Mouse (Mus musculus) neural tube, embryonic 10.5 days (tissue): ENCODE results near the gene Ak7.

Source experiments
- DNase-seq: peaks from one replicate; pipeline ENCODE4 v3.0.0-alpha.2; 2017; ENCODE audit warnings: low spot score; ENCODE audit errors: extremely low spot score

Ak7 gene

DNA sequence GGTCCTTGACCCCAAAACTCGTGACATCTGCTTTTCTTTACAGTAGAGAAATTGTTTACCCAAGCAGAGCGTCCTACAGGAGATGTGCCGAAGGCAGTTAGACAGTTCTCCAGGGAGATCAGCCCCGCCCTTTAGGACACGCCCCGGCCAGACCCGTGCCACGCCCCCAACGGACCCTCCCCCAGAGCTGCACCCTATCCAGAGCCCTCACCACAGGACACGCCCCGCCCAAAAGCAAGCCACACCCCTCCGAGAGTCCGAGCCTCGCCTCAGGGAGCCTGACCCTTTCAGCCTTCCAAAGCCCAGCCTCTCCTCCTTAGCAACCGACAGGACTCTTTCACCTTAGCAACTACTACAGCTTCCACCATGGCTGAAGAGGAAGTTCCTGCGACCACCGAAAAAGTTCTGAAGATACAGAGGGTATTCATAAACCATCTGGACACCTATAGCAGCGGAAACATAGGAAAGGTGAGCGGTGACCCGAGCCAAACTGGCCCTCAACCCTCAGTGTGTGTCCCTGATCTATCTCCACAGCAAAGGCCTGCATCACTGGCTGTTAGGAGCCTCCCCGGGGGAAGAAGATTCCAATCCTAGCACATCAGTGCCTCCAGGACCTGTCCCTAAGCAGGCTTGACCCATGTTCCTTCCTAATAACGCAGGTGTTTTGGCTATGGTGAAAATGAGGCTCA lies at the start of gene Ak7:
Gene Ak7 (plus strand): TSS at position 178 of the 689 bp plus-strand sequence.
- DNase-seq: peak; percentile 90

DNA sequence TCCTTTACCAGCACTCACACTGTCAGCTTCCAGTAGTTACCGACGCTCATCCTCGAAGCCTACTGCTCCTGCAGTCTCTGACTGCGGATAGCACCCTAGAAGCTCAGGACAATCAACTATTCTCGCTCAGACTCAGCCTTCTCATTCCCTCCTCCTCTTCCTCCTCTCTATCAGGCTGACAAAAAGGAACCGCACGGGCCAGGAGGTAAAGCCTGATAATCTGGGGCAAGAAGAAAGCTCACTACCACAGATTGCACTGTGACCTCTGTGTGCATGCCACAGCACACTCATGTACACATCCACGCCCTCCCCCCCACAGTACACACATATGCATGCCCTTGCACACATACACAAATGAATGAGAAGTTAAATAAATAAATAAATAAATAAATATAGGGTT lies 29.5 kb upstream of the Ak7 start:
- no peak for DNase-seq

DNA sequence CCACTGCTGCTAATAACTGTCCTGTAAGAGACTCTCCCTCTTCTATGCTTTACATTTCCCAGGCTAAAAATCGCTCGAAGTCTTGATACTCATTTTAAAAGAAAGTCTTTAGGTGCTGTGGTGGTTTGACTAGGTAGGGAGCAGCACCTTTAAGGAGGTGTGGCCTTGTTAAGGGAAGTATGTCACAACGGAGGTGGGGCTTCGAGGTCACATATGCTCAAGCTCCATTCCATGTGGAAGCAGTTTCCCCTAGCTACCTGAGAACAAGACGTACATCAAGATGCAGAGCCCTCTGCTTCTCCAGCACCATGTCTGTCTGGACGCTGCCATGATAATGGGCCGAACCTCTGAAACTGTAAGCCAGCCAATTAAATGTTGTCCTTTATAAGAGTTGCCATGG lies 27.6 kb upstream of the Ak7 start:
- DNase-seq: no peak

DNA sequence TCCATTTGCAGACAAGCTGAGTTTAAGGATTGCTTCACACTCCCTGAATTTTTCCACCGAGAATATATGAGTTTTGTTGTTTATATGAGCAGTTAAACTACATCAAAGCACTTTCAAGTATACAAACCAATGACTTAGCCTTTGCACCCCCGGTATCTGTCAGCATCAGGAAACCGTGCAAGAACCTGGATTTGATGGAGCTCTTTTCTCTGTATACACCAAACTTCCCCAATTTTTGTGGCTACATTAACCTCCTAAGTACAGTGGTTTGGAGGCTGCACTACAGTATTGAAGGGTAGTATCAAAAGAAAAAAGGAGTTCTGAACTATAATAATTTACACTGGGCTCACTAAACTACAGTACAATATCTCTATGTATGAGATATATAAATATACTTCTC lies 27.0 kb upstream of the Ak7 start:
- DNase-seq: no peak

DNA sequence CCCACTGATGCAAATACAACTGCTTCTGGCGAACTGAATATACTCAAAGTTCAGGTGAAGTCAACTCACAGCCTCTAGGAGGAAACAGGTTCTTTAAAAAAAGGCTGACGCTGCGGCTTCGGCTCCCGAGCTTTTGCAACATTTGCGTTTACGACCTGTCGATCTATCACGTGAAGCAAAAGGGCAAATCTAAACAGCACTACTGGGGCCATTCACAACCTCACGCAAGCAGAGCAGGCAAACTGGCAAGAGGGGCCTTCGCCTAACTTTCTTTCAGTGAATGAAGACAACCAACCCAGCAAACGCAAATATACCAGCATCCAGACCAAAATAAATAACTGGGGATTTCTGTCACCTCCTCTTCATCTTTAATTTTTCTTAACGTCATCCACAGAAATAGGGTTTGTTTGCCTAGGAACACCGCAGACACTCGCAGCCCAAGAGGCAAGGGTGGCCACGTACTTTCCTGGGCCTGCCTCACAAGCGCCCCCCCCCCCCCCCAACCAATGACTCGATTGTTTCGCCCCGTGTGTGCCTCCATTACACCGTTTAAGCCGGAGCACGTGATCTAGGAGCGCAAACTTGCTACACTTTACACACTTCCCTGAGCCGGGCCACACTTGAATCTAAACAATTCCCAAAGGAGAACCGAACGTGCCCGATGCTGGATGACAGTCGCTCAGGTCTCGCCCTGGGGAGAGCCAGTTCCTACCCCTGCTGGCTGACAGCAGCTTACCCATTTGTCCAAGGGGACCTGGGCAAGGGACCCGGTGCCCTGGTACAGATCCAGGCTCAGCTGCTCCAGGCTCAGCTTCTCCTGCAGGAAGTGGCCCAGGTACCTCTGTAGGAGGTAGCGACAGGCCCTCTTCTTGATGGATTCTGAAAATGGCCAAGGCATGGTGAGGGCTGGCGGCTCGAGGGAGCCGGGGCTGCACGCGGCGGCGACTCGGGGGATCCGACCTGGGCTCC lies 21.6 kb upstream of the Ak7 start, which contains the start of gene Gskip:
Gene Gskip (plus strand): TSS at position 897 of the 969 bp plus-strand sequence.
- DNase-seq: peak; percentile 71

DNA sequence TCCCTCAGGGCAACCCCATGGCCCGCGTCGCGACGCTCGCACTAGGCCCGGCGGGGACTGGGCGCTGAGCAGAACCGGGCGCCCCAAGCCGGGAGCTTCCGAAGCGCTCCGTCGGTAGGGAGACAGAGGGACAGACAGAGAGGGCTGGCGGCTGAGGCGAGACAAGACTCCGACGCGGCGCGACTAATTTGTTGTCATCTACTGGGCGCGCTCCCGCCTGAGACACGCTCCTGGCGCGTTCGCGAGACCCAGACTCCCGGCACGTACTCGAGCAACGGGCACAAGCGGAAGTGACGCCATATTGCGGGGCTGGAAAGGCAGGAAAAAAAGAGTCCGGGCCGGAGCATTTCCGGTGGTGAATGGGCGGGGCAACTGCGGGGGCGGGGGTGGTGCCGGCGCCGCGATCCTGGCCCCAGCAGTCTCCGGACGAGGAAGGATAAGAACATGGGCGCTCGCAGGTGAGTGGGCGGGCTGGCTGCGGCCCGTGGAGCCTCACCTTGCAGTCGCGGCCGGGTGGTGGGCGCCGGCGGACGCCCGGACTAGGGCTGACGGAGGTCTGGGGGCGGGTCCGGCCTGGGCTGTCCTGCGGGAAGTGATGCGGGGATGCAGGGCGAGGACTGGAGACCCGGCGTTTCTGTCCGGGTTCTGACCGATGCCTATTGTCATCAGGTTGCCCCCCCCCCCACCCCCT lies 20.6 kb upstream of the Ak7 start, which contains the start of gene Atg2b:
Gene Atg2b (minus strand): TSS at position 211 of the 691 bp plus-strand sequence.
- DNase-seq: peak; percentile 99

DNA sequence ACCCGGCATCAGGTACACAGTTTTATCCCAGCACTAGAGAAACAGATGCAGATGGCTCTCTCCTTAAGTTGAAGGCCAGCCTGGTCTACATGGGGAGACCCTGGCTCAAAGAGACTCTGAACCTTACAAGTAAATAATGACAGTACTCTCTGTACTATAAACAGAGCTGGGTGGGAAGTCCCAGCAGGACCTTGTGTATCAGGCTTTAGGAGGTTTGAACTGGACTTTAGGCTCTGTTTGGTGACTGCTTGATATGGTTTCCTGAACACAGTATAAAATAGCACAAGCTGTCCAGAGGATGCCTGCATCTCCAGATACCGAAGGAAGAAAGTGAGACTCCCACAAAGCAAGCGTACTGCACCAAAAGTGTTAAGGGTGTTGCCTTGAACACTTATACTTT lies 19.0 kb upstream of the Ak7 start:
- DNase-seq: no peak

DNA sequence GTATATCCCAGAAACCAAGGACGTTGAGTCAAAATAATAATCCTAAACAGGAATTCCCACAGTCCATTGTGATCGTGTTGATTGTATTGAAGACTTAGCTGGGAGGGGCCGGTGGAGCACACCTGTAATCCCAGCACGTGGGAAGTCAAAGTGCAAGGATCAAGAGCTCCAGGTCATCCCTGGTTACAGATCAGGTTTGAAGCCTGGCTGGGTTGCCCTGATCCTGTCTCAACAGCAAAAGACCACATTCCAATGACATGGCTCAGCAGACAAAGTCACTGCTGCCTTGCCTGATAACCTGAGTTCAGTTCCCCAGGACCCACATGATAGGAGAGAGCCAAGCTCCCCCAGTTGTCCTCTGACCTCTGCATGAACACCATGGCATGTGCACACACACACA lies 18.4 kb upstream of the Ak7 start:
- no peak for DNase-seq

DNA sequence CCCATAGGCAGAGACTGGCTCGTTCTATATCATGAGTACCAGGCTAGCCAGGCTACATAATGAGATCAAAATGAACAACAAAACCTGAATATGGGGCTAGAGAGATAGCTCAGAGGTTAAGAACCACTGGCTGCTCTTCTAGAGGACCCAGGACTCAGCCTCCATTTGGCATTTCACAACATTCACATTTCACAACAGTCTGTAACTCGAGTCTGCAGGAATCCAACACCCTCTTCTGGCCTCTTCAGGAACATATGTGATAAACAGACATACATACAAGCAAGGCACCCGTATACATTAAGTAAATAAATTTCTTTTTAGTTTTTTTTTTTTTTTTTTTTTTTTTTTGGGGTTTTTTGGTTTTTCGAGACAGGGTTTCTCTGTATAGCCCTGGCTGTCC lies 17.2 kb upstream of the Ak7 start:
- no peak for DNase-seq

DNA sequence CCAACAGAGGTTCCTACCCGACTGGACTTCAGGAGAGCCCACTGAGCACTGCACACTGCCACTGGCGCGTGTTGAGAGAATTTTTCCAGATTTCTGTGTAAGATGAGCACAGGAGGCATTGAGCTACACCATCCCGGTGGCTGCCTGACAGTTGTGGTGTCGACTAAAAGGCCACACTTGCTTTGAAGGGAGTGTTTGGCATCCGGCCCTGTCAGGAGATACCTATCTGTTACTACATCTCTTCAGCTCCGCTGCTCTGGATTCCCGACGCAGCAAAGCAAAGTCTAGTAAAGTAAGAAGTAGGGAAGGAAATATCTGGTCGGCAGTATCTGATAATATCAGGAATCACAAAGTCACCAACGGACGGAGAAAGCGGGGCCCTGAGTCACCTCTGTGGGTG lies 16.3 kb upstream of the Ak7 start:
- DNase-seq: no peak

DNA sequence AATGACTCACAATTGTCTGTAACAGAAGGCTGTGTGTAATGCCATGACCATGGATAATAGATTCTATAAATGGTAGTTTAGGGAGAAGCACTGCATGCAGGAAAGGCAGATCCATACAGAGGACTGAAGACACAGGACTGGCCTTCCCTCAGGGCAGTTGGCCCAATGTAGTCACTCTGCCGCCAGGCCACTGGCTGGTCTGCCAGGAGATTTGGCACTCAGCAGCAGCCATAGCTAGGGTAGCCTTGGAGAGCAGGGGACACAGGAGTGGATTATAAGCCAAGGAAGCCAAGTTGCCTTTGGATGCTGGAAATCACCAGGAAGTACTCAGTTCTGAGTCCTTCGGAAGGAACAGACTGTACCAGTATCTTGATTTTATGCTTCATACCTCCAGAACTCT lies 11.8 kb upstream of the Ak7 start:
- no peak for DNase-seq

DNA sequence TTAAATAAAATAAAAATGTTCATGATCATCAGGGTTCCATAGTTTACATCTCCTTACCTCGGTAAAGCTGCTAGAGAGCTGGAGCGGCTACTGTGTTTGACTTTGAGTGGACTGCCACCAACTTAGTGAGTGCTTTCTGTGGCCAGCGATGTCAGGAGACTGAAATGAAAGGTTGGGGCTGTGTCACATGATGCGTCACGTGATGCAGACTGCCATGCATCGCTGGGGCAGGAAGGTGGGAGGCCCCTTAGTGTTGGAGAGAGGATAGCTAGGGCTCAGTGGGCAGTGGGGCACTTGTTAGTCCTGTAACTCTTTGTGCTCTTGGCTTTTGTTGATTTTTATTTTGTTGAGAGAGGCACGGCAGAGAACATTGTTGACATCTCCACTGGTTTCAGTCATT lies 9.9 kb upstream of the Ak7 start:
- no peak for DNase-seq

DNA sequence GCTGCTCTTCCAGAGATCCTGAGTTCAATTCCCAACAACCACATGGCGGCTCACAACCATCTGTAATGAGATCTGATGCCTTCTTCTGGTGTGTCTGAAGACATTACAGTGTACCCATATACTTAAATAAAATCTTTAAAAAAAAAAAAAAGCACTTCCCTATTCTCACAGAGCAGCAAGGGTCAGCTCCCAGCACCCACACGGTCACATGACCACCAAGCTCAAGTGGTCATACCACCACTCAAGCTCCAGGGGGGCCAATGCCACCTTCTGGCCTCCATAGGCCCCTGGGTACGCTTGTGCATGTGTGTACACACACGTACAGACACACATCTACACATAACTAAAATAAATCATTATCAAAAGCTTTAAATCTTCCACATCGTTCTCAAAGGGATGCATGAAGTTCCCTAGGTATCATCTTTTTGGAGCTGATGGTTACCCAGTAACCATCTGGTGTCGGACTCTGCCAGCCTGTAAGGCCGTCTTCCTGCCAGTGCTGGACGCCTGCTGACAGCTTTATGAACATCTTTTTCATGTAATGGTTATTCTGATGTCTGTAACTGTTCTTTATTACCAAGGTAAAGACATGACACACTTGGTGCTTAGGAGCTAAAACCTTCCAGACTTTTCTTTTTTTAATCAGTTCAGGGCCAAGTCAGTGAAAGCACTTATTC lies 8.5 kb upstream of the Ak7 start:
- DNase-seq: no peak

DNA sequence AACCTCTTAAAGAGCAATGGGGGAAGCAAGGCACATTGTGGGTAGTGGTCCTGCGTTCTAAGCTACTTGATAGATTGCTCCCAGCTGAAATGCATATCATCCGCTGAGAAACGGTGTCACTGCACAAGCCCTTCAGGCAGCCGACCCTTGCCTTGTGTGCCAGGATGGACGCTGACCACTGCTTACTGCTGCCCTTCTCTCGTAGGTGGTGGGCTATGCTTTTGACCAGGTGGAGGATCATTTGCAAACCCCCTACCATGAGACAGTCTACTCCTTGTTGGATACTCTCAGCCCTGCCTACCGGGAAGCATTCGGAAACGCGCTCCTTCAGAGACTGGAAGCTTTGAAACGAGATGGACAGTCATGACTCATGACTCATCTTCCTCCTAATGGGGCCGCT lies 5.3 kb upstream of the Ak7 start:
- no peak for DNase-seq

DNA sequence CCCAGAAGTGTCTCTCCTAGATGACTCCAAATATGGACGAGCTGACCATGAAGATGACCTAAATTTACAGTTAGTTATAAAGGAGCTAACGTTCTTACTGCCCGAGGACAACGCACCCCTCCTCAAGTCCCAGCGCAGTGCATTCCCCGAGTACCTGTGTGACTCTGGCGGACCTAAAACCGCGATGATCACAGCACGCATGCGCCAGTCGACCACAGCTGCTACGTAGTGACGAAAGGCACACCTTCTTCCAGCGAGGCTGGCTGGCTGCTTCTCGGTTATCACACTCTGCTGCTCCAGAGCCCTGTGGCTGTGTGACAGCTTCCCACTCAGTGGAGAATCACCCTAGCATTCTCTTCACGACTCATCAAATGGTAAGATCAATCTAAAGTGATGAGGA lies 12.8 kb downstream of the Ak7 start:
- DNase-seq: no peak

DNA sequence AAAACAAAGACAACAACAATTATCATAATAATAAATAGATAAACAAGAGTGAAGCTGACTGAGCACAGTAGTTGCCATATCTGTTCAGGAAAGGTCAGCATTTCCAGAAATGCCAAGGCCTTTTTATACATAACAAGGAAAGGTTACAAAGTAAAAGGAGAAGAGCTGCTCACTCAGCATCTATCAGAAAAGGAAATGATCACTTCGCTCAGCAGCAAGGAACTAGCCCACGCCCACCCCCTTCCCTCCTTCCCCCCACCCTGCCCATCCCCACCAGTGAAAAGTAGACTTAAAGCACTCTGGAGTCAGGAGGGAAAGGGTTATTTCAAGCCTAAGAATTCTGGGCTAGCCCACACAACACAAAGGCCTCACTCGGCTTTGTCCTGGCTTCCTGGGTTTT lies 14.4 kb downstream of the Ak7 start:
- no peak for DNase-seq

DNA sequence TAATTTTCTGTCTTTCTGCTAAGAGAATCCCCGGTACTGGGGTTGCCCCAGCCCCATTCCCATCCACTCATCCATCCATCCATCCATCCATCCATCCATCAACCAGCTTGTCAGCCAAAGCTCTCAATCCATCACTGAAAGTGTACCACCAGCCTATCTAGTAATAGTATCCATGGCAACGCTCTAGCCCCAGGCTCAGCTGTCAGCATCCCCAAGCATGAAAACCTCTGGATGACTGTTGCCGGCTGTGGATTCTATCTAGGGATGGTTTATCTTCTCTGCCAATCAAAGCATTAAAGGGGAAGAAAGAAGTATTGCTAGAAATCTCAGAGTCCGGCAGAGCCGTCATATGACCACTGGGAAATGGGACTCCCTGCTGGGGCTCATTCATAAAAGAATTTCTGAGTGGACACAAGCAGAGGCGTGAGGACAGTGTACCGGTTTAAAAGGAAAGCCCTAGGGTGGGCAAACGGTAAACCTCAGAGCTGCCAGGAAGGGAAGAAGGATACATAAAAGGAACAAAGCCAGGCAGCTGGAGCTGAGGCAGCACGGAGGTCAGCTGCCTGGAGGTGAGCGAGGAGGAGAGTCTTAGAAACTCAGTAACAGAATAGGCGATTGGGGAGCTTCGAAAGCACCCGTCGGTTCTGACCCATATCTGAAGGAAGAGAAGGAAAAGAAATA lies 15.8 kb downstream of the Ak7 start:
- DNase-seq: no peak

DNA sequence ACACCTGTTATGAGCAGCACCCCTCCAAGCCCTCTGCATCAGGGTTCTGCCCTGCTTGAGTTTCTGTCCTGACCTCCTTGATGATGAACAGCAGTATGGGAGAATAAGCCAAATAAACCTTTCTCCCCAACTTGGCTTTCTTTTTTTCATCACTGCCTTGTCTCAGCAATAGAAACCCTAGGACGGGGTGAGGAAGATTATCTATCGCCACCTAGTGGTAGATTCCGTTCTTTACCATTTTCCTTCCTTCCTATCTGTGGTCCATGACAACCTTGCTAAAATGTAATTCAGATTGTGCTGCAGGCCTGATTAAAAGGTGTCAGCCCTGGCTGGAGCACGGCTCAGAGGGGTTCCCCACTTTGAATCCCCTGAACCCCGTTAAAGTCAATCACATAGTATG lies 16.9 kb downstream of the Ak7 start:
- peak; percentile 36 for DNase-seq

DNA sequence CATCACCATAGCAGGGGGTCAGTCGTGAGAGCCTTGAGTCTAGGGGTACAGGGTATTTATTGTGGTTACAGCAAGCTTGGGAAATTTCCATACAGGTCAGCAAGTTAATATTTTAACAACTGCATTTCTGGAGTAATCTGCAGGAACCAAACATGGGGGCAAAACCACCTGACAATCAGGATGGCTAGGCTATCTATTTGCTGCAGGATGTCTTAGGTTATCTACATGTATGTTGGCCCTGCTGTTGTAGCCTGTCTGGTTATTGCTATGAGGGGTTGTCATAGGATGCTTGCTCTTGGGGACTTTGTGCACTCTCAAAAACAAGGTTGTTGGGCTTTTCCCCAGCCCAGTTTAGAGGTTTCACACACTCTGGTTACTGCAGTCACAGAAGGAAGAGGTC lies 18.8 kb downstream of the Ak7 start:
- DNase-seq: no peak

DNA sequence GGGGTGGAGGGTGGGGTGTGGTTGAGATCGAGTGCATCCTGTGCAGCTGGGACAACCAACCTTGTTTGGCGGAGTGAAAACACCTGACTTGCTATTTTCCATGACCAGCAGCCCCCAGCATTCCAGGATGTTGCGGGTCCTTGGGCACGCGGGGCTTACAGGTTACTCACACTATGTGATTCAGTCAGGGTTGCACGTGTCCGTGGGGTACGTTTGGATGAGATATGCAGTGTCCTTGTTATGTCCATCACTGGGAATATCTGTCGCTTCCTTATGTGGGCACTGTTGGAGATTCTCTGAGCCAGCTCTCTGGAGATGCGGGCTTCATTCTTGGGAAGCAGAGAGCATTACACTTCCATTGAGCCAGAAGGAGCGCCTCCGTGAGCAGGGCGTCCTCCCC lies 20.0 kb downstream of the Ak7 start:
- DNase-seq: no peak

DNA sequence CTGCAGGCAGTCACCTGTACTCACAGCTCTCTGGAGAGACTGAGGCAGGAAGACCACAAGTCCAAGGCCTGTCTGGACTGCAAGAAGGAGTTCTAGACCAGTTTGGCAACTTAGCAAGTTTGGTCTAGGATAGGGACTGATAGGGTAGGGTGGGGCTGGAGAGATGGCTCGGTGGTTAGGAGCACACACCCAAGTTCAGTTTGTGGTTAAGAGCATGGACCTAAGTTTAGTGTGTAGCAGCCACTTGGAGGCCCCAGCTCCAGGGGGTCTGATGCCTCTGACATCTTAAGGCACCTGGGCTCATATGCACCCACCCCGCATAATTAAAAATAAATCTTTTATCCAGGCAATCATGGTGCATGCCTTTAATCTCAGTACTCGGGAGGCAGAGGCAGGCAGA lies 21.5 kb downstream of the Ak7 start:
- DNase-seq: no peak
